Mouse (Mus musculus) gastrocnemius, postnatal 10 days (tissue): Measurements from ENCODE around the gene L3mbtl3. TPM values are rescaled to one million over a fixed set of nuclear protein-coding genes. Genes with fewer than 3 reads are reported as not detected.

ENCODE experiments used
- DNase-seq: peaks from one replicate; pipeline ENCODE4 v3.0.0; 2021; ENCODE audit warnings: mixed read lengths
- total RNA-seq, 2 experiments: library from RNA; stranded (reverse); gene quantifications; 2 replicates each; pipeline ENCODE4 v1.2.3; 2021

L3mbtl3 gene
- total RNA-seq, 2 experiments from 2014 or later: 8.0 to 10.7 TPM

DNA sequence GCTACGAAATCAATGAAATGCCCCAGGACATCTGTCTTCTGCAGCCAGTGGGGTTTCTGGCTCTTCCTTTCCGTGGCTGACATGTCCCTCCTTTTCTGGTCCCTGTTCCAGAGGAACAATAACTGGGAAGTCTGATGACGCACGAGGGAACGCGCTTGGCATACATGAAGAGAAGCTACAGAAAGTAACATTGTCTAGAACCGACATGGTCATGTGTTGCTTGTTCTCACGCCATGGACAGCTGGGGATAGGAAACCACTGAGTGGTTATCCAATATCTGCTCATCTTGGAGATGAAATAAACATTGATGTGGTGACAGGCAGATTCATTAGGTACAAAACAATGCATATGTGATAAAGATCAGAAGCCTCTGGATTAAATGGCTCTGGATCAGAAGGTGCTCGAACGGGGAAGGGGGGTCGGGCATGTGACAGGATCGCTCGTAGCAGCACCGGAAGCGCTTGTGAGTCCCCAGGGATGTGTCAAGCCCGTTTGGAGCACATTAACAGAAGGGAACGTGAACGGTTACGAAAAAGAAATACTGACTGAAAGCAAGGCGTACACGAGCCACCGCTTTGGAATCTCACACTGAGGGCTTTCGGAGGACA, 37.8 kb downstream of the L3mbtl3 start:
- DNase-seq: no peak

GRCm38 (mm10) chr10:26333966-26334365, 41.8 kb downstream of the L3mbtl3 start:
- DNase-seq: no peak

DNA sequence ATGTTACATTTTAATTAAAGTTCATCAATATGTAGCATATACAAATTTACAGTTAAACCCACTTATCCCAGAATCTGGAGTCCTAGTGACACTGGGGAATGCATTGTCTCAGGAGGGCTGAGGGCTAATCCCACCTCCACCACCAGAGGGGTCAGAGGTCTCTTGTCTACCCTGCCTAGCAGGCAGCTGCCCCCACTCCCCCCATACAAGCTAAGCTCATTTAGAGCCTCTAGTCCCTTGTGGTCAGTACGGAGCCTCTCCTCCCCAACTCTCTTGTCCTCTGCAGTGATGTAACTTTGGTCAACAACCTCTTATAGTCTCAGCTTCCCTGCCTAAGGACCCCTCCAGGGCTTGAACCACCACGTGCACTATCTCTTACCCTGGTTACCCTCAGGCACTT, 43.0 kb downstream of the L3mbtl3 start:
- DNase-seq: no peak

DNA sequence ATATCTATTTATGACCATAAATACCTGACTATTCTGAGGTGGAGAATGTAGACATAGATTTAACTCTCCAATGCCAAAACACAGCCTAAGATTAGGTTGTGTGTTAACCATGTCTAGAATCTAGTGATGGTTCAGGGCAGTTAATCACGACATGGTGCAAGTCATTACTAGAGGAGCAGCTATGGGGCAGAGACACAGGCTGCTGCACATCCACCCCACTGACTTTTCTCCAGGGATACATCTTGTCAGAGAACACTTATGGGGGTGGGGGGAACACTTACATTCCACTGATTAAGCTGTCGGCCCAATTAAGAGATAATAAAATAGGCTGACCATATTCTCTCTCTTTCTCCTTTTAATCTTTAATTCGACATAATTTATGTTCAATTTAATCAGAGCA, 46.9 kb downstream of the L3mbtl3 start:
- no peak for DNase-seq

DNA sequence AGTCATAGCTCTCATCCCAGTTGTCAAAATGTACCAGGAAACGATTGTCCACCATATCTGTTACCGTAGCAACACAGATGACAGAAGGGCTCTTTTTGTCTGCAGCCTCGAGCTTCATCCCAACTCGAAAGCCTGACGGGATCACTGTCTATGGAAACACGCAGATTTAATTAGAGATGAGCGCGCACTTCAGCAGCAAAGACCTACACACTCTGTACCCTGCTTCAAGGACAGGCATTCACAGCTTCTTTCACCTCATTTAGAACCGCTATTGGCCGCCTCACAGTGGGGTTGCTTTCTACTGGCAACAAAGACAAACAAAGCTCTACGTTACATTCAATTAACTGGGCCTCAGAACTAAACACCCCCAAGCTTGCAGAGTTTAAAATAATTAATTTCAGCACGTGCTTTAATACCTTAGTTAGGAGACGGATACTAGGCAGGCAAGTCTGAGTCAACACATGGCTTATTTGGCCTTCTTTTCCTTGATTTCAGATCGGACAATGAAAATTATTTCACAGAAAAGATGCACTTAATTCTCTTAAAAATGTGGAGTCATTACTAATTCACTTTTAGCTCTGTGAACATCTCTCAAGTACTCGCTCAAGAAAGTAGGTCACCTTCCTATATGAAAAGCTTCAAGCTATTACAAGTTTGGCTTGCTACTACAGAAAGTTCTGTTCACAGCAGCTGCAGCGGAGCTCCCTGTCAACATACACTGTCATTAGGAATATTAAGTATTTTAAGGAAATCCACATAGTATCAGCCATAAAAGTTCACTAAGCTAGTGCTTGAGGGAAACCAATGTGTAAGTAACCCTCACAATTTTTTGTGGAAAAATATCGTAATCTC, 47.9 kb downstream of the L3mbtl3 start:
- DNase-seq: no peak

- DNase-seq: no peak
Observed at GRCm38 (mm10) chr10:26327291-26327690, 48.5 kb downstream of the L3mbtl3 start.

- DNase-seq: no peak
Observed at GRCm38 (mm10) chr10:26325320-26325719, 50.5 kb downstream of the L3mbtl3 start.

DNA sequence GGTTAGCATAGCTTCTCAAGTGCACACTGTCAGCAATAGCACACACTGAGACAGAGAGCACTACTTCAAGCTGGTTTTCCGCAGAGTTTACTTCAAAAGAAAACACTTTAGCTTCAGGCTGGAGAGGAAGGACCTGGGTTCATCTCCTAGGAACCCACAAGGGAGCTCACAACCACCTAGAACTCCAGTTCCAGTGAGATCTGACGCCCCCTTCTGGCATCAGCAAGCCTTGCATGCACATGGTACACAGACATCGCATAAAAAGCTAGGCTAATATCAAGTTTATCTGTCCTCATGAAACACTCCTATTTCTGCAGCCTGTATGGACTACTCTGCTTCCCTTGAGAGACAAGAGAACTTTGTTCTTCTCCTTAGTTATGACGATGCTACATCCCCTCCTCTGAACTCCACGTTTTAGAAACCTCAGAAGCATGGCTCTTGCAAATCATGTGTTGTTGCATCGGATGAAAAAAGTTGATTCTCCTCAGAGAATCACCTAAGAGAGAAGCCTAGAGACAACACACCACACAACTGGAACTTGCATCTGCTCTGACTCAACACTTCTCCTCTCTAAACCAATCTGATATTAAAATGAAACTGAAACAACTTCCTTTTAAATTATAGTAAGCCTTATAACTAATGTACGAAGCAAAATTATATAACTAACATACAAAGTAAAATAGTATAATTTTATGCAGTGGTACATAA, 53.3 kb downstream of the L3mbtl3 start:
- no peak for DNase-seq

- DNase-seq: no peak
Observed at GRCm38 (mm10) chr10:26320679-26321078, 55.1 kb downstream of the L3mbtl3 start.

- no peak for DNase-seq
Observed at GRCm38 (mm10) chr10:26314327-26314726, 61.4 kb downstream of the L3mbtl3 start.

DNA sequence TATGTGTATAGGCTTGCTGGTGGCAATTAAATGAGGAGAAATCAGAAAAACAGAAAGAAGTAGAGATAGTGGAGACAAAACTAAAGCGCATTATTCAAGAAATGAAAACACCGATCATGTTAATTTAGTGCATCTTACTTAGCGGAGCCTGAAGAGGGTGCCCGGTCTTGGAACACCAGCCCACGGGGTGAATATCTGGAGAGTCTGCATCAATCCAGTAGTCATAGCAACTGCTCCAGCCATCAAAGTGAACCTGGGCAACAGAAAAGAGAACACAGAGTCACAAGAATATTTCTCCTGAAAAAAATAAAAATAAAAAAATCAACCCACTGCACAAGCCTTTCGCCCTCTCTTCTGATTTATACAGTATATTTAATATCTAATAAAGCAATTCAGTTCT, 72.3 kb downstream of the L3mbtl3 start:
- DNase-seq: no peak

- no peak for DNase-seq
Observed at GRCm38 (mm10) chr10:26302336-26302735, 73.4 kb downstream of the L3mbtl3 start.

GRCm38 (mm10) chr10:26297626-26298025, 78.1 kb downstream of the L3mbtl3 start:
- no peak for DNase-seq

GRCm38 (mm10) chr10:26297200-26297599, 78.6 kb downstream of the L3mbtl3 start:
- no peak for DNase-seq

GRCm38 (mm10) chr10:26287136-26287535, 88.6 kb downstream of the L3mbtl3 start:
- no peak for DNase-seq

DNA sequence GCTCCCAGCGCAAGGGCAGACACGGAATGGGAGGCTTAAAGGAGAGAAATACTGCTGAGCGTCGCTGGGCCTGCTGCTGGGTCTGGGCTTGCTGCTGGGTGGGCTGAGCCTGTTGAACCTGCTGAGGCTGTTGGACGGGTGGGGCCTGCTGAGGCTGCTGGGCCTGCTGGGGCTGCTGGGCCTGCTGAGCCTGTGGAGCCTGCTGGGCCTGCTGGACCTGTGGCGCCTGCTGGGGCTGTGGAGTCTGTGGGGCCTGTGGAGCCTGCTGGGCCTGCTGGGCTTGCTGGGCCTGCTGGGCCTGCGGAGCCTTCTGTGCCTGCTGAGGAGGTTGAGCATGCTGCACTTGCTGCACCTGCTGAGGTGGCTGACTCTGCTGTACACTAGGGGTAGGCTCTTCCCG, 95.8 kb downstream of the L3mbtl3 start:
- DNase-seq: no peak

DNA sequence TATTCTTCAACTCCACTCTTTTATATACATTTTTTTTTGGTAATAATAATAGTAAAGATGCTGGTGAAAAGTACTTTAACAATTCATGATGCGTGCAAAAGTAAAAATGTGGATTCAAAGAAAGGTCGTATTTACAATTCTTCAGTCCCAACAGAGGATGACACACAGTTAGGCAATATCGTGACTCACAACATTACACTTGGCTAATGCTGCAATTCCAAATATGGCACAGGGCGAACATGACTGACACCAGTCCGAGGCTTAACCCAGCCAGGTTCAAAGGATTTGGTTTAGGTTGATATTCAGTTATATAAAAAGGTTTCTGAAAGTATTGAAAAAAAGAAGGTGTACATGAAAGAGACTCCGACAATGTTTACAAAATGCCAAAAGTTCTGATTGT, 100.4 kb downstream of the L3mbtl3 start:
- no peak for DNase-seq

DNA sequence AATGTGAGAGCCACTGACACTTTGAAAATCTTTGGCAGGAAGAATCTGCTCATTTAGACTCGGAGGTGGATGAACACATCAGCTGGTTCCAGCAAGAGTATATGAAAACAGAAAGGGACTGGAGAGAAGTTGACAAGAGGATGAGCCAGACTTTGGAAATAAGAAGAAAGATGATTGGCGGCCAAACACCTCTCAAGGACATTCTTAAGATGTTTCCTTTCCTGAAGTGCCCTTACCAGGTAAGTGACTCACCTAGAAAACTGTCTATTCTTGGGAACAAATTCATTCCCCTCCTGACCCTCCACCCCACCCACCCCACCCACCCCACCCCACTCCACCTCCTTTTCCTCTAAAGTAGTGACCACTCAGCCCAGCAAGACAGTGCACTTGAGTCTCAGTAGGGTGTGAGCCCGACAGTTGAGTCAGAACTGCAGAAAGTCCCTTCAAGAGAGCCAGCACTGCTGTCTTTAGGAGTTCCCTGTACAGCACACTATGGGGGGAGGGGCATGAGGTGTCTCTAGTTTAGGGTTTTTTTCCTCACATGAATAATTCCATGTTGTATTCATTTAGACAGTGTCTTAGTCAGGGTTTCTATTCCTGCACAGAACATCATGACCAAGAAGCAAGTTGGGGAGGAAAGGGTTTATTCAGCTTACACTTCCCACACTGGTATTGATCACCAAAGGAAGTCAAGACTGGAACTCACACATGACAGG, 111.9 kb downstream of the L3mbtl3 start:
- DNase-seq: no peak

GRCm38 (mm10) chr10:26259908-26260307, 115.9 kb downstream of the L3mbtl3 start:
- no peak for DNase-seq

DNA sequence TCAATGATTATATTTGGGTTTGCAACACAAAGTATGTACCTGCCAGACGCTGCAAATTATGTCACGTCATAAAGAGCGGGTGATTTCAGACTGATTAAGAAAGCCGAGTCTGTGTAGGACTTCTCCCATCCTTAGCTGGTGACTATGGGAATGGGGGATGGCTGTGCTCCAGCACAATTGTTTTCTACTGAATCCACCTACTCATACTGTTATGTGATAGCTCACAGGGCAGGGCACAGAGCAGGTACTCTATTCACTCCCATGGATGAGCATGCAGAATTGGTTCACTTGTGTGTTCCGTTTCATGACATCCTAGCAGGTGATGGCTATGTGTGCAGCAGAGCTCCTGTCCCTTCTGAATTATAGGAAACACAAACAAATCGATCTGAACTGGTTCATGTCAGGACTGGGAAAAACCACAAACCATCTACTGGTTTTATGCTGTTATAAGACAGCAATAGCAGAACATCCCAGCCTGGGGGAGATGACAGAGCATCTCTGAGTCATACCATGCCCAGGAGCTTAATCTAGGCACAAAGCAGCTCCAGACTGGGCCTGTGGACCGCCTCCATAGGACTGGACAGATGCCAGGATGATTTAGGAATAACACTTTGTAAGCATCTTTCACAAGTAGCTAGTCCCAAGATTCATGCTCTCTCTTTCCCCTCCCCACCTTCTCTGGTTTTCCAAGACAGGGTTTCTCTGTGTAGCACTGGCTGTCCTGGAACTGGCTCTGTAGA, 126.2 kb downstream of the L3mbtl3 start:
- DNase-seq: no peak

DNA sequence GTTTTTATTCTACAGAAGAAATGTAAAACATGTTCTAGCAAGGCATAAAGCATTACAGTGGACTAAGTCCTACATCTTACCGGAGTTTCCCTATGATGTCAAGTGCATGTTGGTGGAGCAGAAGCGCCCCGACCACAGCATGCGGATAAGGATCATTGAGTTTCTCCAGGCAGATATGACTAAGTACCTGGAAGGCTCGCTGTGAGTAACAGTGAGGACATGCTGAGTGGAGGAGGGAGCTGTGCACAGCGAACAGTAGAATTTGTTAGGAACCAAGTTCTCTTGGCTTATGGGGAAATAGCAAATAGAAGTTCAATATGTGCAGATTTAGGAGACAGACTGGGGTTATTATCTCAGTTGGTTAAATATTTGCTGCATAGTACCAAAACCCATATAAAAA, 131.3 kb downstream of the L3mbtl3 start:
- no peak for DNase-seq

DNA sequence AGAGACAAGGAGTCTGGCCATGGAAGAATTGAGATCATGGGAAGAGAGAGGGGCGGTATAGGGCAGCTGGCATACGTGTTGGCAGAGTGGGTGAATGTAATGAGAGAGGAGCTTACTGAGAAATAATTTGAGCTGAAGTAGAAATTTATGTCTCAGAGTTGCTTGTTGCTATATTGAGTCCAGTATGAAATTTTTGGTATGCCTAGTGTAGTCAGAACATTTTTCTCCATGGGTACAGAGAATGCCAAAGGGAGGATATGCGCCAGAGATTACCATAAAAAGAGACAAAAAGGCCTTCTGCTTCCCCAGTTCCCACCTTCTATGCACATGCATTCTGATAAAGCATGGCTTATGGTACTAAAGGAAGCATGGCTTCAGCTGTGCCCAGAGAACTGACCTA, 132.6 kb downstream of the L3mbtl3 start:
- no peak for DNase-seq
